Mouse (Mus musculus) midbrain, embryonic 16.5 days (tissue): ENCODE results near the gene Gm8947. TPM values are rescaled to one million over a fixed set of nuclear protein-coding genes. Genes with fewer than 3 reads are reported as not detected.
A peak's percentile ranks its signal among the peaks of the same experiment; 100 is the strongest.

Source experiments
- ATAC-seq: fragments of 200-750 bp; cut with Nextera tagmentation; 2 replicates; pipeline ENCODE4 v1.8.0; 2017; ENCODE audit warnings: moderate TSS enrichment
- H3K27ac ChIP-seq: fragments of 300-500 bp; sonication (generic); 2 replicates; pipeline ENCODE4 v1.5.1; 2014; ENCODE audit warnings: mild to moderate bottlenecking, low read length, mixed read lengths
- H3K27me3 ChIP-seq: fragments of 300-500 bp; sonication (generic); 2 replicates; pipeline ENCODE4 v1.6.1; 2014; ENCODE audit warnings: low read depth, low read length, mixed read lengths; ENCODE audit not compliant: control insufficient read depth, insufficient read depth
- H3K36me3 ChIP-seq: fragments of 300-500 bp; sonication (generic); 2 replicates; pipeline ENCODE4 v1.6.1; 2014; ENCODE audit warnings: mild to moderate bottlenecking, low read length, moderate library complexity, mixed read lengths; ENCODE audit not compliant: control insufficient read depth, insufficient read depth
- H3K4me1 ChIP-seq: fragments of 300-500 bp; sonication (generic); 2 replicates; pipeline ENCODE4 v1.6.1; 2014; ENCODE audit warnings: mild to moderate bottlenecking, low read length, mixed read lengths; ENCODE audit not compliant: control insufficient read depth, insufficient read depth
- H3K4me2 ChIP-seq: fragments of 300-500 bp; sonication (generic); 2 replicates; pipeline ENCODE4 v1.6.1; 2014; ENCODE audit warnings: mild to moderate bottlenecking, low read length, mixed read lengths
- H3K4me3 ChIP-seq: fragments of 300-500 bp; sonication (generic); 2 replicates; pipeline ENCODE4 v1.5.1; 2014; ENCODE audit warnings: low read depth, mild to moderate bottlenecking, low read length, moderate library complexity, mixed read lengths
- H3K9ac ChIP-seq: fragments of 300-500 bp; sonication (generic); 2 replicates; pipeline ENCODE4 v1.6.1; 2014; ENCODE audit warnings: low read depth, low read length, mixed read lengths
- H3K9me3 ChIP-seq: fragments of 300-500 bp; sonication (generic); replicated peaks from 2 replicates; pipeline ENCODE4 v1.6.1; 2014; ENCODE audit warnings: mild to moderate bottlenecking, low read length, mixed read lengths; ENCODE audit not compliant: control insufficient read depth, poor library complexity, severe bottlenecking
- WGBS: fragments of 180-500 bp; shearing (Covaris S2); extraction: QIAGEN DNeasy Blood & Tissue Kit; methylation state at CpG from one replicate; pipeline ENCODE4 v1.1.7; 2014; 5-methylcytosine and 5-hydroxymethylcytosine counted together
- polyA plus RNA-seq: library from polyadenylated mRNA; unstranded; fragments of >200 nt; fragmentation: Nextera tagmentation; extraction: Ambion mirVana; gene quantifications from 2 replicates; pipeline ENCODE4 v1.2.1, GENCODE M21; 2015

Gm8947 gene
- polyA plus RNA-seq, 1 experiment from 2014 or later: not detected

DNA sequence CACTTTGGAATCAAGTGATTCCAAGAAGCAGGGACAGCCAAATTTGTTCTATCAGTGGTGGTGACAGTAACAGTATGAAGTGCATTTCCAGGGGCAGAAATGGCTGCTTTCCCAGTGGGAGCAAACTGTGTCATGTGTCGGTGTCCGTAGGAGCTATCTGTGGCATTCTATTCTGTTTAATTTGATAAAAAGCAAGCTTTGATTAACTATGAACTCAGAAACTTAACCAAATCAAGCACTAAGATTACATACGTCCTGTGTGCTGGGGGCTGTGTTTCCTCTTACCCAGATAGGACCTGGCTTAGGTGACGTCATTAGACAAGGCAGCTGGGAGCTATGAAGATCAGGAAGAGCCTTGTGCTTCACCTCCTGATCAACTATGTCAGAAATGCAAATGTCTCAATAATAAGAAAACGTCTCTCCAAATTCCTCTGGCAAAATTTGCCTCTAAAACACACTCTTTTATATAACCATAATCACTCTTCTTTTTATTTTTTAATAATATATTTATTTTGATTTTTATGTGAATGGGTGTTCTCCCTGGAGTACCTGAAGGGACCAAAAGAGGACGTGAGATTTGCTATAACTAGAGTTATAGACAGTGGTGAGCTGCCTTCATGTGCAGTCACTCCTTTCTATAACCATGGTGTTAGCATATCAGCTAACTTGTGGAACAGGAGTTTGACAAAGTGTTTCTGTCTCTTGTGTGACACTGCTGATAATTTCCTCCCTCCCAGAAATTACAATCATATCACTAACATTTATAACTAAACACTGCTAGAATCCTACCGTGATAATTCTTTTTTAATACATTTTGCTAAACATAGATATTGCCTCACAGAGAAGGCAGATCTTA is 35.2 kb upstream of the Gm8947 start:
- ATAC-seq: no peak
- no peaks in the 10 kb centered on the region for H3K27me3 ChIP-seq
- no peak overlapping the region for H3K4me3 ChIP-seq
- 0 out of 2 replicates have a peak, but pooled peaks cover 2% of the 10 kb centered on the region for H3K4me1 ChIP-seq
- H3K9ac ChIP-seq: no peak overlapping the region
- H3K27ac ChIP-seq: no peak overlapping the region
- H3K4me2 ChIP-seq: no peak overlapping the region
- no peaks in the 10 kb centered on the region for H3K9me3 ChIP-seq
- no peaks in the 10 kb centered on the region for H3K36me3 ChIP-seq
- 75% methylated on average over 7 of the region's 7 CpGs for WGBS

DNA sequence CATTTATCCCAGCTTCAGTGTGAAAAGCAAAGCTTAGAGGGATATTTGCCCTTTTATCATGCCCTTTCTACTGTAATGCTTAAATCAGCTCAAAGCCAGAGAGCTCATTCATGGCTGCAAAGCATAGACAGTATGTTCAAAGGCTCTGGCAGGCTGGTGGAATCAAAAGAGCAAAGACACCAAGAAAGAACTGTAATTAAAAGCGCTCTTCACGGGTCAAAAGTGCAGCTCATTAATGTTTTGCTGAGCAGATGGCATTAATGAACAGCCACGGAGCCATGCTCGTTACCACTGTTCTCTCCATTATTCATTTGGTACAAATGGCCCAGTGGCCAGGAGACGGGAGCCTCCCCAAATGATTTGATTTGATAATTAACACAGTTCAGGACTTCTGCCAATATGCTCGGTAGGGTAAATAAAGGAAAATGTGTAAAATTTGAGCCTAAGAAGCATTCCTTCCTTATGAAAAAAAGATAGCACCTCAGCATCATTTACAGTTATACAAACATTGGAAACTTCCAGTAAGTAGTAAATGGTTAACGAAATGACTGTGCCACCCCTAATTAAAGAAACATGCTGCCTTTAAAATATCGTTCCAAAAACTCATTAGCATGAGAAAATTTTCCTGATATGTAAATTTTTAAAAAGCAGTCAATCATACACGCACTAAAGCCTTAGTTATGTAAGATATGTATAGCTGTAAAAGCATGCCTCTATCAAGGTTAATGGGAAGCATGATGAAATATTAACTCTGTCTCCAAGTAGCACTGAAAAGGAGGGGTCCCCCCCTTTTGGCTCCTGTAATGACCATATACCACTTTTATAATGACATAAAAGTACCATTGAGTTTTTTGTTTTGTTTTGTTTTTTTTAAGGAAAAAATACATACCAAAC is 34.0 kb upstream of the Gm8947 start:
- H3K27ac ChIP-seq: no peak overlapping the region
- H3K36me3 ChIP-seq: no peaks in the 10 kb centered on the region
- peak; percentile 78 for ATAC-seq
- no peak overlapping the region for H3K9ac ChIP-seq
- H3K4me3 ChIP-seq: no peak overlapping the region
- no peaks in the 10 kb centered on the region for H3K27me3 ChIP-seq
- WGBS: 28% methylated on average over 9 of the region's 9 CpGs
- H3K4me2 ChIP-seq: no peak overlapping the region
- no peaks in the 10 kb centered on the region for H3K9me3 ChIP-seq
- H3K4me1 ChIP-seq: 0 out of 2 replicates have a peak, but pooled peaks cover 2% of the 10 kb centered on the region

DNA sequence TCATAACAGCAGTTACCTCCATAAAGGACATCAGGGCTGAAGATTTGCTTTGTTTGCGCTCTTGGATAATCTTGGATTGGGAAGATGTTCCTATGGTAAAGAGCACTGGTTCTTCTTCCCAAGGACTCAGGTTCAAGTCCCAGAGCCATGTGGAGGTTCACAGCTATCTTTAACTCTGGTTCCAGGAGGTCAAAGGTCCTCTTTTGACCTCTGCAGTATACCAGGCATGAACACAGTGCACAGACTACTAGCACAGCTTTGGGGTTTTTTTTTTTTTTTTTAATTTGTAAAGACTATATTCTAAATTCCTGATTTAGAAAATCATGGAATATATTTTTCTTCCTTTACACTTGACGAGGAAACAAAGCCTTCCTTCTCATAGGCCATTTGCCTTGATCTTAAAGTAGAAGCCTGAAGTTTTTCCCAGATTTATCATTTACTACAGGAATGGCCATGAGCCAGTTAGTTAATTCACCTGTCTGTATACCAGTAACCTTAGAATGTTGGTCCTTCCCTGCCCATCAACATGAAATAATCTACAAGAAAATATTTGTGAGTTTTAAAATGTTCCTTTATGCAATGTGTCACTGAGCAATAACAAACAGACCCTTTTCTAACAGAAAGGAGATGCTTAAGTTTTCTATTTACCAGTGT is 33.2 kb upstream of the Gm8947 start:
- ATAC-seq: no peak
- Histone ChIP-seq H3K27me3 (no peaks in the 10 kb centered on the region), H3K9ac (no peak overlapping the region), H3K4me2 (no peak overlapping the region), H3K4me1 (0 out of 2 replicates have a peak, but pooled peaks cover 2% of the 10 kb centered on the region), H3K36me3 (no peaks in the 10 kb centered on the region), H3K4me3 (no peak overlapping the region), H3K27ac (no peak overlapping the region), H3K9me3 (no peaks in the 10 kb centered on the region)
- 93% methylated on average over 2 of the region's 2 CpGs for whole genome bisulfite sequencing

DNA sequence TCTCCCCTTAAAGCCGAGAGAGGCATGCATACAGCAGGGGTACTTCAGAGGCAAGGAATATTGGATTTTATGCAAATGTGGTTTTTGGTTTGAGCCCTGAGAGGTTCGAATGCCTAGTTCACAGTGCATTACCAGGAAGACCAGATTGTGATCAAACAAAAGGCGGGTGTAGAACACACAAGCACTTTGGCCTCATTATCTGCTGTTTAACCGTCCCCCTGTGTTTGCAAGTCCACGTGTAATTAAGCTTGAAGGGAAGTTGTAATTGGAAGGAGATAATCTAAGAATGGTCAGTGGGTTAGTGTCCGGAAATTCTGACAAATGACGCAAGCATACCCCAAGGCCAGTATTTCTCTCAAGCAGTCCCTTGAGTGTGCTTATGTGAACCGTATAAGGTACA is 26.1 kb upstream of the Gm8947 start:
- H3K9me3 ChIP-seq: no peaks in the 10 kb centered on the region
- H3K36me3 ChIP-seq: no peaks in the 10 kb centered on the region
- 32% methylated on average over 8 of the region's 8 CpGs for whole genome bisulfite sequencing
- H3K4me3 ChIP-seq: no peak overlapping the region
- H3K27ac ChIP-seq: no peak overlapping the region
- ATAC-seq: no peak
- peaks cover 18% of the 10 kb centered on the region for H3K4me1 ChIP-seq
- no peak overlapping the region for H3K9ac ChIP-seq
- no peak overlapping the region for H3K4me2 ChIP-seq
- H3K27me3 ChIP-seq: no peaks in the 10 kb centered on the region

DNA sequence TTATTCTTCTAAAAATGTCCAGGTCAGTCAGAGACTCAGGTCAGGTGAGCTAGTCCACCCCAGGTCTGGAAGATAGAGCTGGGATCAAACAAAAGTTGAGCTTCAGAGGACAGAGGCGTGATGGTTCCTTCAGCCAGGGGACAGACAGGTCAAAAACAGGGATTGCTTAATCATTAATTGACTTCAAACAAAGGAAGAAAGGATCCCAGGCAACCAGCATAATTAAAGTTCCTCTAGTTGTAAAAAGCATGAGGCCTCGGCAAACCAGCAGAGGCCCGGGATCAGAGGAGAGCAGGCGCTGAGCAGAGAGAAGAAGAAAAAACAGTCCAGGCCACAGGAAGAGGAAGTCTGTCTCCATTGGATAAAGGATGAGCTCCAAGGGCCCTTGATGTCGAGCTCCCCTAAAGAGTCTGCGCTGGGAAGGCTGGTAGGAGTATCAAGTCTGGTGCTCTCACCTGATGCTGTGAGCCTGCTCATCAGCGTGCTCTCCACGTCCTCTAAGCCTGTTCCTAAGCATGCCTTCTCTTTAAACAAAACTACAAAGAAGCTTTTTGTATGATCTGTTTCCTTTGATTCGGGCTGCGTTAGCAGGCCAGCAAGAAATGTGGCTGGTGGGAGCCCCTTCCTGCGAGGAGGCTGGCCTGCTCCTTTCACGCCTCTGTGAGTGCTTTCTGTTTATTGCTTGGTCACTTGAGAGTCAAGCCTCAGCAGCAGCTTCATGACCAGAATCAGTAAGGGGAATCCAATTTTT is 24.7 kb upstream of the Gm8947 start:
- 0 out of 2 replicates have a peak overlapping the region, but pooled peaks have one; percentile 3 for H3K4me2 ChIP-seq
- H3K36me3 ChIP-seq: no peaks in the 10 kb centered on the region
- H3K27me3 ChIP-seq: no peaks in the 10 kb centered on the region
- H3K9ac ChIP-seq: no peak overlapping the region
- 12% methylated on average over 12 of the region's 12 CpGs for WGBS
- H3K4me1 ChIP-seq: peaks cover 18% of the 10 kb centered on the region
- H3K27ac ChIP-seq: peak overlapping the region; percentile 48
- H3K9me3 ChIP-seq: no peaks in the 10 kb centered on the region
- peak; percentile 90 for ATAC-seq
- H3K4me3 ChIP-seq: no peak overlapping the region

DNA sequence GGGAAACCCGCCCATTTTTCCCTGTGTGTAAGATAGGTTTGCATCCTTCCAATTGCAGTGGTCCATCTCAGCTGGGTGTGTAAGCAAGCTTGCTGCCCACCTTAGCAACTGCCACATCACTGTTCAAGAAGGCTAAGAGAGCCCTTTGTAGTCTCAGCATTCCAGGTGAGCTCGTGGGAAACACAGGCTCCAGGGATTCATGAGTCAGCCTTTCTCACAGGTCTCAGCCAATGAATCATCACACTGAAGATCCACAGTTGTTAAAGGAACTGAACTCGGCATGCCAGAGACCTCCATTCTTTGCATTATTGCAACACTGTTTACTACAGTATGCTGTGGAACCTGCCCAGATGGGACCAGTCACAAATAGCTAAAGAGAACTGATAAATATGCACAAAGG is 23.5 kb upstream of the Gm8947 start:
- Histone ChIP-seq H3K4me2 (no peak overlapping the region), H3K27me3 (no peaks in the 10 kb centered on the region), H3K27ac (no peak overlapping the region), H3K9me3 (no peaks in the 10 kb centered on the region), H3K36me3 (no peaks in the 10 kb centered on the region), H3K4me1 (peaks cover 18% of the 10 kb centered on the region), H3K4me3 (no peak overlapping the region), H3K9ac (no peak overlapping the region)
- 76% methylated on average over 3 of the region's 3 CpGs for WGBS
- no peak for ATAC-seq

DNA sequence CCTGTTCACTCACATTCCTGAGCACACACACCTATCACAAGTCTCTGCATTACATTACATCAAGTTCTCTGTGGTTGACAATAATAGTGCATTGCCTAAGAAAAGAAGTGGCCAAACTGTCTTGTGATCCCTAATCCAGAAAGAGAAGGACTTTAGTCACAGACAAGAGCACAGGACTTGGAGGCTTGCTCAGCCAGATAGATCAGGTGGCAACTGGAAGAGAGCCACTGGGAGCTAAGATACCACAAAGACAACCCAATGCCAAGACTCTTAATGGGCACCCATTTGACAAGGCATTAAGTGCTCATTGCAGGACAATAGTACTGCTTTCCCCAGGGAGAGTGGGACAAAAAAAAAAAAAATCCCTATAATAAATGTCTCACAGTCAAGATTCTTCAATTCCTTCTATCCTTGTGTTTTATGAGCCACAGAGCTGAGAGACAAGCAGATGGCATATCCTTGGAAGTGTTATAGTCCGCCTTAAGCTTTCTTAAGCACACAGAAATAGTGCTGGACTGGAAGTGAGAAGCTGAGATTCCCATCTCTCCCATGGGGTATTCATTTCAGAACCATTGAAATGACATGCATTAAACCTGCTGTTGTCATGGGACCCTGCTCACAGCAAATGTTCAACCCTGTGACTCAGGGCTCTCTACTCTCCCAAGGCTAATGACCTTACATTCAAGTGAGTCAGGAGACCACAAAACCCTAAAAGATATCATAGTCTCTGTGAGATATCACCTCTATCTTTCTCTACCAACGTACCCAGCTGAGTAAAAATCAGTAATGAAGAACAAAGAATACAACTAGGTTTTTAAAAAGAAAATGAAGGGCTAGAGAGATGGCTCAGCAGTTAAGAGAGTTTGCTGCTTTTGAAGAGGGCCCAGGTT is 20.4 kb upstream of the Gm8947 start:
- Histone ChIP-seq H3K4me3 (no peak overlapping the region), H3K27ac (no peak overlapping the region), H3K4me2 (no peak overlapping the region), H3K9ac (no peak overlapping the region), H3K4me1 (peaks cover 15% of the 10 kb centered on the region), H3K27me3 (no peaks in the 10 kb centered on the region), H3K36me3 (no peaks in the 10 kb centered on the region), H3K9me3 (no peaks in the 10 kb centered on the region)
- 85% methylated on average over 2 of the region's 2 CpGs for WGBS
- ATAC-seq: no peak
